Mouse (Mus musculus): ENCODE results near the gene 4930558K02Rik. TPM values are rescaled to one million over a fixed set of nuclear protein-coding genes. Genes with fewer than 3 reads are reported as not detected.

4930558K02Rik gene
- polyA plus RNA-seq, 1 experiment from 2014 or later: not detected

DNA sequence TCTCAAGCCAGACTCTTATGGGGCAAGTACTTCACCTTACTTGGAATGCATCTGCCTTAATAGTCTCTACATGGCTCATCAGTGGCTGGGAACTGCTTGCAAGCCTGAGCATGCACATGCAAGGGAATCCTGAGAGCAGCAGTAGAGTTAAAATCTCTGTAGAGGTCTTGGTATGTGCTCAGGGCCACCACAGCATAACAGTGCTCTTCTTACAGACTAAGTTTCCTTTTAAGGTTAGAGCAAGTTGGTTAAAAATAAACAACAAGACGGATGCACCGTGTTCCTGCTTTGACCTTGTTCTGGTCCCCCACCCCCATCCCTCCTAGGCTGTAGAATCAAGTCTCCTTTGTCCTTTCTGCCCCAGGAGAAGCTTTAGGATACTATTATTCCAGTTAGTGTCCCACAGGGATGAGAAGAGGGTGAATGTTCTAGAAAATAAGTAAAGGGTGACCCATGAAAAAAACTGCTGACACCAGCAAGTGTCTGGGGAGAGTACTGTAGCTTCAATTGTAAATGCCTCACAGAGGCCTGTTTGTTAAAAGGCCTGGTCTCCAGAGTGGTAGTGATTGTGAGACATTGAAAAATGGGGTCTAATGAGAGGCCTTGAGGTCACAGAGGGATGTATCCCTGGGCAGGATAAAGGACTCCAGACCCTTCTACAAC, 71.5 kb downstream of the 4930558K02Rik start:
- H3K9me3 ChIP-seq (ENCODE audit: control insufficient read depth, low read length): no peaks in the 10 kb centered on the region
- DNase-seq (ENCODE audit: low spot score) (no peak), ATAC-seq (ENCODE audit: insufficient read depth, low FRiP score, low TSS enrichment) (no peak)
- no peak overlapping the region for H3K9ac ChIP-seq (ENCODE audit: low read length)
- H3K4me3 ChIP-seq (ENCODE audit: low read depth, low read length): no peak overlapping the region
- 53% methylated on average over 2 of the region's 2 CpGs for WGBS
- H3K36me3 ChIP-seq (ENCODE audit: control insufficient read depth, insufficient read depth, low read length): no peaks in the 10 kb centered on the region
- no peak overlapping the region for H3K27ac ChIP-seq (ENCODE audit: low read depth, low read length)
- no peak overlapping the region for H3K4me2 ChIP-seq (ENCODE audit: low read depth)
- no peaks in the 10 kb centered on the region for H3K4me1 ChIP-seq (ENCODE audit: control insufficient read depth, insufficient read depth, low read length)
- H3K27me3 ChIP-seq (ENCODE audit: control insufficient read depth, insufficient read depth, low read length): no peaks in the 10 kb centered on the region

GRCm38 (mm10) chr1:161907111-161907510, 72.3 kb downstream of the 4930558K02Rik start:
- no peaks in the 10 kb centered on the region for H3K27me3 ChIP-seq (ENCODE audit: control insufficient read depth, insufficient read depth, low read length)
- DNase-seq (ENCODE audit: low spot score): no peak
- no peak overlapping the region for H3K4me2 ChIP-seq (ENCODE audit: low read depth)
- no peaks in the 10 kb centered on the region for H3K4me1 ChIP-seq (ENCODE audit: control insufficient read depth, insufficient read depth, low read length)
- H3K9ac ChIP-seq (ENCODE audit: low read length): no peak overlapping the region
- no peak for ATAC-seq (ENCODE audit: insufficient read depth, low FRiP score, low TSS enrichment)
- no peaks in the 10 kb centered on the region for H3K9me3 ChIP-seq (ENCODE audit: control insufficient read depth, low read length)
- H3K36me3 ChIP-seq (ENCODE audit: control insufficient read depth, insufficient read depth, low read length): no peaks in the 10 kb centered on the region
- whole genome bisulfite sequencing: 89% methylated on average over 4 of the region's 4 CpGs
- no peak overlapping the region for H3K27ac ChIP-seq (ENCODE audit: low read depth, low read length)
- H3K4me3 ChIP-seq (ENCODE audit: low read depth, low read length): no peak overlapping the region

GRCm38 (mm10) chr1:161902692-161903452, 76.6 kb downstream of the 4930558K02Rik start:
- no peaks in the 10 kb centered on the region for H3K4me1 ChIP-seq (ENCODE audit: control insufficient read depth, insufficient read depth, low read length)
- no peak overlapping the region for H3K4me3 ChIP-seq (ENCODE audit: low read depth, low read length)
- no peak overlapping the region for H3K9ac ChIP-seq (ENCODE audit: low read length)
- no peak overlapping the region for H3K27ac ChIP-seq (ENCODE audit: low read depth, low read length)
- 77% methylated on average over 9 of the region's 9 CpGs for WGBS
- DNase-seq (ENCODE audit: low spot score) (no peak), ATAC-seq (ENCODE audit: insufficient read depth, low FRiP score, low TSS enrichment) (no peak)
- no peaks in the 10 kb centered on the region for H3K27me3 ChIP-seq (ENCODE audit: control insufficient read depth, insufficient read depth, low read length)
- no peak overlapping the region for H3K4me2 ChIP-seq (ENCODE audit: low read depth)
- H3K9me3 ChIP-seq (ENCODE audit: control insufficient read depth, low read length): no peaks in the 10 kb centered on the region
- no peaks in the 10 kb centered on the region for H3K36me3 ChIP-seq (ENCODE audit: control insufficient read depth, insufficient read depth, low read length)

DNA sequence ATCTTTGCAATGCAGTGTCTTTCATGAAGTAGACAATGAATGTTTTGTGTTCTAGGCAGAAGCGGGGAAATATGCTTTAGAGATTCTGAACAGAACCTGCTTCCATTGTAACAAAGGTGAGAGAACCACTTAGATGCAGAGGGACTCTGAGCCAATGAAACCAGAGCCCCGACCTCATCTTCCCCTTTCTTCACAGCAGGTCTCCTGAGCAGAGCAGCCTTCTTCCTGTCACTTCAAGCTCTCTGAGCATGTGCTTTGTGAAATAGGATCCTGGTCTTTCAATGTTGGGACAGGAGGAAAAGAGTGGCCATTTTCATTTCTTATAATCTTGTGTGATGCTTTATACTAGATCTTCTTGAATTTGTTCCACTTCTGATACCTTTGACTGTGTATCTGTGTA, 79.3 kb downstream of the 4930558K02Rik start:
- H3K4me1 ChIP-seq (ENCODE audit: control insufficient read depth, insufficient read depth, low read length): no peaks in the 10 kb centered on the region
- no peaks in the 10 kb centered on the region for H3K9me3 ChIP-seq (ENCODE audit: control insufficient read depth, low read length)
- no peak overlapping the region for H3K9ac ChIP-seq (ENCODE audit: low read length)
- H3K4me3 ChIP-seq (ENCODE audit: low read depth, low read length): no peak overlapping the region
- H3K27ac ChIP-seq (ENCODE audit: low read depth, low read length): no peak overlapping the region
- H3K27me3 ChIP-seq (ENCODE audit: control insufficient read depth, insufficient read depth, low read length): no peaks in the 10 kb centered on the region
- ATAC-seq (ENCODE audit: insufficient read depth, low FRiP score, low TSS enrichment): no peak
- 56% methylated on average over 2 of the region's 2 CpGs for WGBS
- H3K36me3 ChIP-seq (ENCODE audit: control insufficient read depth, insufficient read depth, low read length): no peaks in the 10 kb centered on the region
- no peak overlapping the region for H3K4me2 ChIP-seq (ENCODE audit: low read depth)
- no peak for DNase-seq (ENCODE audit: low spot score)

GRCm38 (mm10) chr1:161897235-161897634, 82.2 kb downstream of the 4930558K02Rik start:
- Histone ChIP-seq H3K36me3 (ENCODE audit: control insufficient read depth, insufficient read depth, low read length) (no peaks in the 10 kb centered on the region), H3K4me1 (ENCODE audit: control insufficient read depth, insufficient read depth, low read length) (no peaks in the 10 kb centered on the region), H3K4me2 (ENCODE audit: low read depth) (no peak overlapping the region), H3K9me3 (ENCODE audit: control insufficient read depth, low read length) (no peaks in the 10 kb centered on the region), H3K9ac (ENCODE audit: low read length) (no peak overlapping the region), H3K27me3 (ENCODE audit: control insufficient read depth, insufficient read depth, low read length) (no peaks in the 10 kb centered on the region), H3K27ac (ENCODE audit: low read depth, low read length) (no peak overlapping the region), H3K4me3 (ENCODE audit: low read depth, low read length) (no peak overlapping the region)
- no peak for ATAC-seq (ENCODE audit: insufficient read depth, low FRiP score, low TSS enrichment)
- no peak for DNase-seq (ENCODE audit: low spot score)
- WGBS: 92% methylated on average over 8 of the region's 8 CpGs

GRCm38 (mm10) chr1:161896130-161896529, 83.3 kb downstream of the 4930558K02Rik start:
- Histone ChIP-seq H3K9ac (ENCODE audit: low read length) (no peak overlapping the region), H3K27ac (ENCODE audit: low read depth, low read length) (no peak overlapping the region), H3K36me3 (ENCODE audit: control insufficient read depth, insufficient read depth, low read length) (no peaks in the 10 kb centered on the region), H3K27me3 (ENCODE audit: control insufficient read depth, insufficient read depth, low read length) (no peaks in the 10 kb centered on the region), H3K4me1 (ENCODE audit: control insufficient read depth, insufficient read depth, low read length) (no peaks in the 10 kb centered on the region), H3K9me3 (ENCODE audit: control insufficient read depth, low read length) (no peaks in the 10 kb centered on the region), H3K4me3 (ENCODE audit: low read depth, low read length) (no peak overlapping the region), H3K4me2 (ENCODE audit: low read depth) (no peak overlapping the region)
- 77% methylated on average over 10 of the region's 10 CpGs for WGBS
- ATAC-seq (ENCODE audit: insufficient read depth, low FRiP score, low TSS enrichment) (no peak), DNase-seq (ENCODE audit: low spot score) (no peak)

DNA sequence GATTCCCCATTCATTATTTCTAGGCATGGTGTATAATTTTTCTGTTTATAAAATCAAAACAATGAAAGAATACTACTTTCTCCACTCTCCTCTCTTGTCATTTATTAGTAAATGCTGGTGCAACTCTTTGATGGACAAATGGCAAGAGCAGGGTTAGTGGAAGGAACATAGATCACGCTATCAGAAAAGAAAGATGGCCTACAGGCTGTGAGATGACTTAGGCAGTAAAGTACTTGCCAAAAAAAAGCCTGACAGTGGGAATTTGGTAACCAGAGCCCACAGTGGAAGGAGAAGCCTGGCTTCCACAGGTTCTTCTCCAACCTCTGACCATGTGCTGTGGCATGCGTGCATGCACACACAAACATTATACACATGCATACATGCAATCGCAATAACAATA, 84.4 kb downstream of the 4930558K02Rik start:
- Histone ChIP-seq H3K27me3 (ENCODE audit: control insufficient read depth, insufficient read depth, low read length) (no peaks in the 10 kb centered on the region), H3K4me3 (ENCODE audit: low read depth, low read length) (no peak overlapping the region), H3K27ac (ENCODE audit: low read depth, low read length) (no peak overlapping the region), H3K9ac (ENCODE audit: low read length) (no peak overlapping the region), H3K4me2 (ENCODE audit: low read depth) (no peak overlapping the region), H3K9me3 (ENCODE audit: control insufficient read depth, low read length) (no peaks in the 10 kb centered on the region), H3K36me3 (ENCODE audit: control insufficient read depth, insufficient read depth, low read length) (no peaks in the 10 kb centered on the region), H3K4me1 (ENCODE audit: control insufficient read depth, insufficient read depth, low read length) (no peaks in the 10 kb centered on the region)
- DNase-seq (ENCODE audit: low spot score) (no peak), ATAC-seq (ENCODE audit: insufficient read depth, low FRiP score, low TSS enrichment) (no peak)
- WGBS: 95% methylated on average over 3 of the region's 3 CpGs

- ATAC-seq (ENCODE audit: insufficient read depth, low FRiP score, low TSS enrichment): no peak
- no peak overlapping the region for H3K4me3 ChIP-seq (ENCODE audit: low read depth, low read length)
- no peaks in the 10 kb centered on the region for H3K36me3 ChIP-seq (ENCODE audit: control insufficient read depth, insufficient read depth, low read length)
- WGBS: 80% methylated on average over 2 of the region's 2 CpGs
- no peak overlapping the region for H3K27ac ChIP-seq (ENCODE audit: low read depth, low read length)
- H3K9me3 ChIP-seq (ENCODE audit: control insufficient read depth, low read length): no peaks in the 10 kb centered on the region
- H3K4me1 ChIP-seq (ENCODE audit: control insufficient read depth, insufficient read depth, low read length): no peaks in the 10 kb centered on the region
- no peak for DNase-seq (ENCODE audit: low spot score)
- no peak overlapping the region for H3K9ac ChIP-seq (ENCODE audit: low read length)
- no peak overlapping the region for H3K4me2 ChIP-seq (ENCODE audit: low read depth)
- no peaks in the 10 kb centered on the region for H3K27me3 ChIP-seq (ENCODE audit: control insufficient read depth, insufficient read depth, low read length)
These were observed 84.9 kb downstream of the 4930558K02Rik start for GRCm38 (mm10) chr1:161894553-161894952.

DNA sequence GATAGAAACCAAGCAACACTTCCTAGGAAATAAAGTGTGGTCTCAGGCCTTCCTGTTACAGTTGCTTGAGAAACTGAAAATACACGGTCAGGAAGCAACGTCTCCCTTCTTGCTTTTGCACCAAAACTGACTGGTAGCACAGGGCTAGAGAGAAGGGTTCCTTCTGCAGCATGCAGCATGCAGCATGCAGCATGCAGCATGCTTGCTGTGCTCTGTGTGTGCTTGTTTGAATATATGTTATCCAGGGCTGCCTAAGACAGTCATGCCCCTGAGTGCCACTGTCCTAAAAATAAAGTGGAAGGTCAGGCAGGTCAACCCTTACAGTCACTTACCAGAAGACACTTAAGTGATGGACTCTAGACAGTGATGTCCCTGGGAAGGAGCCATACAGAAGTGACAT, 85.3 kb downstream of the 4930558K02Rik start:
- ATAC-seq (ENCODE audit: insufficient read depth, low FRiP score, low TSS enrichment) (no peak), DNase-seq (ENCODE audit: low spot score) (no peak)
- no peaks in the 10 kb centered on the region for H3K4me1 ChIP-seq (ENCODE audit: control insufficient read depth, insufficient read depth, low read length)
- no peak overlapping the region for H3K27ac ChIP-seq (ENCODE audit: low read depth, low read length)
- no peaks in the 10 kb centered on the region for H3K36me3 ChIP-seq (ENCODE audit: control insufficient read depth, insufficient read depth, low read length)
- 84% methylated on average over 2 of the region's 2 CpGs for WGBS
- no peaks in the 10 kb centered on the region for H3K9me3 ChIP-seq (ENCODE audit: control insufficient read depth, low read length)
- no peaks in the 10 kb centered on the region for H3K27me3 ChIP-seq (ENCODE audit: control insufficient read depth, insufficient read depth, low read length)
- H3K9ac ChIP-seq (ENCODE audit: low read length): no peak overlapping the region
- no peak overlapping the region for H3K4me2 ChIP-seq (ENCODE audit: low read depth)
- H3K4me3 ChIP-seq (ENCODE audit: low read depth, low read length): no peak overlapping the region

Data from neural tube, embryonic 11.5 days (tissue).